Mouse (Mus musculus) small intestine, adult 2 months (tissue): ENCODE results near the gene Ppp1r26.

ENCODE experiments used
- CTCF ChIP-seq: fragments of 200-500 bp; IDR thresholded peaks from 2 replicates; pipeline ENCODE4 v1.5.1; 2012; ENCODE audit warnings: low read depth, mild to moderate bottlenecking, control low read depth, inconsistent platforms, low read length, moderate library complexity, mixed read lengths; ENCODE audit not compliant: insufficient replicate concordance, insufficient read length; ENCODE audit errors: extremely low read depth
- POLR2A ChIP-seq: fragments of 200-500 bp; IDR thresholded peaks from 2 replicates; pipeline ENCODE4 v1.6.1; 2012; ENCODE audit warnings: low read depth, mild to moderate bottlenecking, control low read depth, inconsistent platforms, low read length, moderate library complexity

DNA sequence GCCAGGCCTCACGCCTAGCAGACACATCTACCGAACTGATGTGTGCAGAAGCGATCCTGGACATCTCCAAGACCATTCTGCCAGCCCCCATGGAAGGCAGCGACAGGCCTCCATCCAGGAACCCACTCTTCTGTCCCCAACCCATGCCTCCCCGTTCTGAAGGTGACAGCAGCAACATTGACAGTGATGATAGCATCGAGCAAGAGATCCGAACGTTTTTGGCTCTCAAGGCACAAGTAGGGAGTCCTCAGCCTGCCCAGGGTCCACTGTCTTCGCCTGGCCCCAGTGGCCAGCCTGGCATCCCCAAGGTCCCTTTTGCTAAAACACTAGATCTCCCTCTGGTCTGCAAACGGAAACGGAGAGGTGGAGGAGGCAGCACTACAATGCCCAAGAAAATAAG is 5.1 kb downstream of the Ppp1r26 start:
- TF ChIP-seq CTCF (no peak), POLR2A (no peak)
